Mouse (Mus musculus): ENCODE results near the gene Nox1. TPM values are rescaled to one million over a fixed set of nuclear protein-coding genes. Genes with fewer than 3 reads are reported as not detected.

Gene Nox1
- total and polyA plus RNA-seq, 3 experiments, result 0.27 to 0.60 TPM; not detected in 1

GRCm38 (mm10) chrX:134220618-134221017 is 1.1 kb downstream of the Nox1 start:
- H3K9me3 ChIP-seq (replicated peaks; ENCODE audit: insufficient read depth, low read length), result no peaks in the 10 kb centered on the region
- H3K27ac ChIP-seq (ENCODE audit: control insufficient read depth, low read depth, low read length), result no peak overlapping the region
- H3K27me3 ChIP-seq (ENCODE audit: control insufficient read depth in 1 of 2, insufficient read depth in 2 of 2, low read length in 2 of 2), result no peaks in the 10 kb centered on the region
- TF ChIP-seq EP300 (IDR thresholded peaks at IDR 0.05; ENCODE audit: low read depth in 1 of 2, low read length in 2 of 2) (peak; percentile 11 to 49; a peak in 1 of 4 replicates), MEF2A (IDR thresholded peaks at IDR 0.05; ENCODE audit: extremely low read depth, insufficient replicate concordance, low read depth, low read length, poor library complexity, severe bottlenecking) (no peak), ELF1 (IDR thresholded peaks at IDR 0.05; ENCODE audit: low read depth, low read length) (no peak), GATA1 (IDR thresholded peaks at IDR 0.05; ENCODE audit: low read depth, low read length) (peak; percentile 77)
- H3K4me3 ChIP-seq (ENCODE audit: control insufficient read depth in 1 of 2, insufficient read depth in 1 of 2, low read depth in 2 of 2, low read length in 2 of 2), result no peak overlapping the region
- H3K79me2 ChIP-seq (ENCODE audit: control insufficient read depth, insufficient read depth, low read length, poor library complexity), result no peaks in the 10 kb centered on the region
- DNase-seq (ENCODE audit: low read depth, low spot score), result peak; percentile 69
- peaks cover 0 to 7% of the 10 kb centered on the region in 2 experiments; a peak in 2 of 4 replicates for H3K4me1 ChIP-seq (ENCODE audit: control insufficient read depth in 1 of 2, insufficient read depth in 2 of 2, low read length in 2 of 2)
- peaks cover 10 to 12% of the 10 kb centered on the region in 2 experiments for H3K36me3 ChIP-seq (ENCODE audit: control insufficient read depth in 1 of 2, insufficient read depth in 2 of 2, low read length in 2 of 2)
- no peak overlapping the region for H3K9ac ChIP-seq (ENCODE audit: control insufficient read depth, low read depth, low read length, poor library complexity, severe bottlenecking)

- H3K9me3 ChIP-seq (replicated peaks; ENCODE audit: insufficient read depth, low read length), result no peaks in the 10 kb centered on the region
- no peak overlapping the region for H3K27ac ChIP-seq (ENCODE audit: control insufficient read depth, low read depth, low read length)
- peaks cover 0 to 7% of the 10 kb centered on the region in 2 experiments; a peak in 2 of 4 replicates for H3K4me1 ChIP-seq (ENCODE audit: control insufficient read depth in 1 of 2, insufficient read depth in 2 of 2, low read length in 2 of 2)
- H3K27me3 ChIP-seq (ENCODE audit: control insufficient read depth in 1 of 2, insufficient read depth in 2 of 2, low read length in 2 of 2), result no peaks in the 10 kb centered on the region
- H3K36me3 ChIP-seq (ENCODE audit: control insufficient read depth in 1 of 2, insufficient read depth in 2 of 2, low read length in 2 of 2), result peaks cover 8 to 12% of the 10 kb centered on the region in 2 experiments
- no peaks in the 10 kb centered on the region for H3K79me2 ChIP-seq (ENCODE audit: control insufficient read depth, insufficient read depth, low read length, poor library complexity)
- TF ChIP-seq NELFE (IDR thresholded peaks at IDR 0.05; ENCODE audit: low read depth, low read length), result no peak
- TF ChIP-seq CHD2 (IDR thresholded peaks at IDR 0.05; ENCODE audit: low read length), result no peak
- no peak for TF ChIP-seq MAZ (IDR thresholded peaks at IDR 0.05; ENCODE audit: low read depth, low read length)
- TF ChIP-seq HCFC1 (IDR thresholded peaks at IDR 0.05; ENCODE audit: low read depth, low read length), result no peak
- TF ChIP-seq MAFK (IDR thresholded peaks at IDR 0.05; ENCODE audit: borderline replicate concordance, low read depth, low read length), result no peak
- no peak for TF ChIP-seq ELF1 (IDR thresholded peaks at IDR 0.05; ENCODE audit: low read depth, low read length)
- TF ChIP-seq CTCF (IDR thresholded peaks at IDR 0.05 in 2 of 3, conservative IDR thresholded peaks at IDR 0.05 in 1 of 3; ENCODE audit: control insufficient read depth in 1 of 3, insufficient read depth in 1 of 3, low read depth in 2 of 3, low read length in 3 of 3, poor library complexity in 1 of 3, severe bottlenecking in 1 of 3), result no peak
- no peak for TF ChIP-seq POLR2AphosphoS2 (IDR thresholded peaks at IDR 0.05; ENCODE audit: low read length)
- no peak for TF ChIP-seq ETS1 (IDR thresholded peaks at IDR 0.05; ENCODE audit: low read depth, low read length)
- no peak overlapping the region for H3K9ac ChIP-seq (ENCODE audit: control insufficient read depth, low read depth, low read length, poor library complexity, severe bottlenecking)
- peak; percentile 40 for DNase-seq (ENCODE audit: low read depth, low spot score)
- no peak overlapping the region for H3K4me3 ChIP-seq (ENCODE audit: control insufficient read depth in 1 of 2, insufficient read depth in 1 of 2, low read depth in 2 of 2, low read length in 2 of 2)
Observed at GRCm38 (mm10) chrX:134218161-134218560, 3.6 kb downstream of the Nox1 start.

- no peaks in the 10 kb centered on the region for H3K9me3 ChIP-seq (replicated peaks; ENCODE audit: insufficient read depth, low read length)
- no peak overlapping the region for H3K4me3 ChIP-seq (ENCODE audit: control insufficient read depth in 1 of 2, insufficient read depth in 1 of 2, low read depth in 2 of 2, low read length in 2 of 2)
- DNase-seq (ENCODE audit: low read depth, low spot score), result no peak
- no peaks in the 10 kb centered on the region for H3K79me2 ChIP-seq (ENCODE audit: control insufficient read depth, insufficient read depth, low read length, poor library complexity)
- no peak for TF ChIP-seq ZKSCAN1 (IDR thresholded peaks at IDR 0.05; ENCODE audit: low read depth, low read length)
- no peak for TF ChIP-seq TAL1 (IDR thresholded peaks at IDR 0.05; ENCODE audit: low read length)
- TF ChIP-seq USF2 (IDR thresholded peaks at IDR 0.05; ENCODE audit: borderline replicate concordance in 1 of 2, insufficient read depth in 1 of 2, low read depth in 1 of 2, low read length in 2 of 2), result no peak
- TF ChIP-seq MYC (IDR thresholded peaks at IDR 0.05; ENCODE audit: low read depth, low read length), result no peak
- no peak for TF ChIP-seq TBP (IDR thresholded peaks at IDR 0.05; ENCODE audit: low read depth, low read length)
- no peak for TF ChIP-seq BHLHE40 (IDR thresholded peaks at IDR 0.05; ENCODE audit: borderline replicate concordance, low read depth, low read length)
- TF ChIP-seq SMC3 (IDR thresholded peaks at IDR 0.05; ENCODE audit: low read depth, low read length), result no peak
- TF ChIP-seq GABPA (IDR thresholded peaks at IDR 0.05; ENCODE audit: low read depth, low read length), result no peak
- no peak for TF ChIP-seq TCF12 (IDR thresholded peaks at IDR 0.05; ENCODE audit: low read depth, low read length)
- no peak for TF ChIP-seq JUND (IDR thresholded peaks at IDR 0.05; ENCODE audit: low read depth, low read length)
- peaks cover 5 to 10% of the 10 kb centered on the region in 2 experiments; a peak in 3 of 4 replicates for H3K4me1 ChIP-seq (ENCODE audit: control insufficient read depth in 1 of 2, insufficient read depth in 2 of 2, low read length in 2 of 2)
- H3K36me3 ChIP-seq (ENCODE audit: control insufficient read depth in 1 of 2, insufficient read depth in 2 of 2, low read length in 2 of 2), result peaks cover 4 to 12% of the 10 kb centered on the region in 2 experiments
- no peak overlapping the region for H3K27ac ChIP-seq (ENCODE audit: control insufficient read depth, low read depth, low read length)
- H3K9ac ChIP-seq (ENCODE audit: control insufficient read depth, low read depth, low read length, poor library complexity, severe bottlenecking), result no peak overlapping the region
- H3K27me3 ChIP-seq (ENCODE audit: control insufficient read depth in 1 of 2, insufficient read depth in 2 of 2, low read length in 2 of 2), result no peaks in the 10 kb centered on the region
Observed at GRCm38 (mm10) chrX:134211151-134211642, 10.6 kb downstream of the Nox1 start.
